Mouse (Mus musculus) common myeloid progenitor, adult 5-6 weeks (primary cell): Measurements from ENCODE around the gene Ccl6. TPM values are rescaled to one million over a fixed set of nuclear protein-coding genes. Genes with fewer than 3 reads are reported as not detected.
"Not testable (repeated sequence)": the region's sequence is repeated elsewhere in the genome, so short reads cannot be mapped to it uniquely, and the experiment has no call there.

Source experiments
- ATAC-seq: replicated peaks from 2 replicates; pipeline ENCODE4 v1.8.0; 2016; ENCODE audit warnings: low read depth, mild to moderate bottlenecking, moderate TSS enrichment, inconsistent platforms; ENCODE audit not compliant: poor library complexity, severe bottlenecking
- total RNA-seq: library from RNA; stranded (forward); fragments of 200-1000, 187-1606 nt; gene quantifications from 2 replicates; pipeline ENCODE4 v1.2.3, GENCODE M21; 2017

Gene Ccl6
- total RNA-seq, 1 experiment from 2014 or later: 1.8 TPM

DNA sequence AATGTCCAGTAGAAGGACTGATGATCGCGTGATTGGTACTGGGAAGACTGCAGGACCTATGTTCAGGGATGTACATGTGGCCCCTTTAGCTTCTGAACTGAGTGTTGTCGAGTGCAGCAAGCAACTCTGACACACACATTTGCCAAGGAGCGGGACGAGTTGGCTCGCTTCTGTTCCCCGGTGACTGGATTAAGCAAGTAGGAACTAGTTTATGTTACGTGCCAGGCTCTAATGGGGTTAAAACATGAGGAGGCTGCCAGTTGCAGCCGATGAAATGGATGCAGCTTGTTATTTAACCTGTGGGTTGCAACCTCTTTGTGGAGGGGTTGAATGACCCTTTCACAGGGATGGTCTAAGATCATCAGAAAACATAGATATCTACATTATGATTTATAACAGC, 24.8 kb downstream of the Ccl6 start:
- ATAC-seq: no peak

DNA sequence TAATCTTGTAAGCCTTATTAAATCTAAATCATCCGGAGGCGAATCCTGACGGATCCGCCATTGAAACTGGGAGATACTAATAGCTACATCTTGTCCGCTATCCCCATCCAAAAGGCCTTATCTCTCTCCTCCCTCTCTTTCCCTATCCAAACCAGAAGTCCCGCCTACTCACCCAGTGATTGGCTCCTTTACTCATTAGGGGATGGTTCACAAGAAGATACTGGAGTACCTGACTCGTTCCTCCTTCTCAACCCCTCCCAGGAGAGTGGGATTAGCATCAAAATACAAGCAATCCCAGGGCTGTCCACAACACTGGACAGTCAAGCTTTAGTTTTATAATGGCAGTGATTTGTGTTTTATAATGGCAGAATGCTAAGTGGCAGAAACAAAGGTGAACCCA, 25.6 kb downstream of the Ccl6 start:
- ATAC-seq: no peak

- ATAC-seq: no peak
Observed at GRCm38 (mm10) chr11:83566617-83567016, 26.3 kb downstream of the Ccl6 start.

DNA sequence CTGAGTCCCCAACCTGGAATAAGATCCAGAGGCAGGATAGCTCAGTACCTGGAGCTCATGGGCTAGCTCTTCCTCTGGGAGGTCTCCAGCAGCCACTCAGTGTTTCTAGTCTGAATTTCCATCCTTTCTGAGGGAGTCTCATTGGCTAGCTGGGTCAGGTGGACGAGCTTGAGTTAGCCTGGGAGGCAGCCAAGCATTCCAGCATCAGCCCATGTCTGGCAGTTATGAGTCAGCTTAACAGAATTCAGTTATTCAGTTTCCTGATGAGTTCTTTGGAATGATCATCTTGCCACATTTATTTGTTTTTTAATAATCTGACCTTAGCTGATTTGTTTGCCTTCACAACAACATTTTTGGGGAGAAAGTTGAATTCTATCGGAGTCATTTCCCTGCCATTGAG, 29.1 kb downstream of the Ccl6 start:
- no peak for ATAC-seq

DNA sequence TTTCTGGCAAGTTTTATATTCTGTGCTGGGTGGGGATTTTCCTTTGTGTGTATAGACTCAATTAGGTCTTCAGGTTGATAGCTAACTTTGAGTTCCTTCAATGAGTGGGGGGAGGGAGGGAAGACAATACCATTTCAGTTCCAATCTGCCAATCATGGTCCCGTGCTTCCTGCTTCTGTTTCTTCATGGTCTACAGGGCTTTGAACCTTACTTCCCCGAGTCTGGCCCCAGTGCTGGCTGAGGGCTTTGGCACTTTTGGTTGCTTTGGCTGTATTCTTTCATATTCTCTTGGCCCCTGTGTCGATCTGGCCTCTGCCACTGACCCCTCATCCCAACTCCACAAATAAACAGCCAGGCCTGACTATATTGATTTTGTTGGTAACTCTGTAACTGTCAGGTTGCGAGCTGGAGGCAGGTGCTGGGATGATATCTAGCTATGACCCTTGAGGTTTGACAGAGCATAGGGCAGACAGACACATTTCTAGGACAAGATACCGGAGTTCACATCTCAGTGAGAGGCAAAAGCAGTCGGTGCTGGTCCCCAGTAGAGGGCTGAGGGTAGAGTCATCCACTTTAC, 30.5 kb downstream of the Ccl6 start:
- ATAC-seq: no peak

DNA sequence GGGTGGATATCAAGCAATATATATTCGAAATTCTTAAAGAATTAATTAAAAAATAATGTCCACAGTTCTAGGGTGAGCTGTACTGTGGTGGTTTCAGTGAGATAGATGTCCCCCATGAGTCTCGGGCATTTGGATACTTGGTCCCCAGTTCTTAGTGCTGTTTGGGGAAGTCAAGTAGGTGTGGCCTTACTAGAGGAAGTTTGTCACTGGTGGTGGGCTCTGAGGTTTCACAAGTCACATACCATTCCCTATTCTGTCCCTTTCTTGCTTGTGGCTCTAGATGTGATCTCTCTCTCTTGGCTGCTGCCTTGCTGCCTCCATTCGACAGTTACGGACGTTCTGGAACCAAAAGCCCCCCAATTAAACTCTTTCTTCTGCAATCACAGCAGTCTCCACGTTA, 32.5 kb downstream of the Ccl6 start:
- peak; percentile 86 for ATAC-seq

GRCm38 (mm10) chr11:83557074-83557473, 35.8 kb downstream of the Ccl6 start:
- no peak for ATAC-seq

DNA sequence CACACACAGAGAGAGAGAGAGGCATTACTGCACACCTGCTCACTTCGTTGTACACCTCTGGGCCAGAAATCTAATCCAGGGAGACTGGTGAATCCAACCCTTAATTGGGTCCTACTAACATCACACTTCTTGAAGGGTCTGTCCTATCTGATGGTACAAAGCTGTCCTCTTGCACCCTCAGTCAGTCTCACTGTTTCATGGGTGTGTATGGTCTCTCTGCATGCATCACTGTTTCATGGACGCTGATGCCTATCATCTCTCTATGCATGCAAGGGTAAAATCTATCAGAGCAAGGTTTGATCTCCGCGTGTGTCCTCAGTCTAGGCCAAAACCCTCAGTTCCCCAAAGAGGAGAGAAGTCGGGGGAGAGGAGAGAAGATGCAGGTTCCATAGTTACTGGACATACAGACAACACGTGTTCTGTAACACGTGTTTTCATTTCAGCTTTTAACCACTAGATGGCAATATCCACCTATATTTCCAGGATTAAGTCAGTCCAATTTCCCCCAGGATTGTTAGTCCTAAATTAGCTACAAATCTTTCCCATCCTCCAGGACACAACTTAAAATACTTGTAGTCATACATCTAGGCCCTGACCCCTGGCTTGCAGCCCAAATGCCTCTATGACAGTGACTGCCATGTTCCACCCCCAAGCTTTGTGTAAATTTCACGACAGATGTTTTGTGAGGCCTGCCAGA, 36.7 kb downstream of the Ccl6 start:
- ATAC-seq: peak; percentile 73

DNA sequence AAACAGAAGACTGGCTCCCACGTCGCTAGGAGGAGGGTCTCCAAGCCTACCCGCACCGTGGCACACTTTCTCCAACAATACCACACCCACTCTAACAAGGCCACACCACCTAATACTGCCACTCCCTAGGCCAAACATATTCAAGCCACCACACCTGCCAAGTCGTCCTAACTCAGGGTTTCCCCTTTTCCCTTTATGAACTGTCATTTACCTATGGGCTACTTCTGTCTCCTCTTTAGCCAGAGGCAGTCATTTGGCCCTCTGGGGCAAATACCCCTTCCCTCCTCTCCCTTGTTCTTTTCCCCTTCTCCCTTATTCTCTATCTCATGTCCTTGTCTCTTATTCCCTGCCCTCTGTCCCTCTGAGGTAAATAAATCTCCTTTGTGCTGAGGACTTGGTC, 41.2 kb downstream of the Ccl6 start:
- ATAC-seq: no peak

- ATAC-seq: not testable (repeated sequence)
Observed at GRCm38 (mm10) chr11:83551037-83551436, 41.9 kb downstream of the Ccl6 start.

GRCm38 (mm10) chr11:83550186-83550632, 42.7 kb downstream of the Ccl6 start:
- peak; percentile 95 for ATAC-seq

GRCm38 (mm10) chr11:83544214-83544613, 48.7 kb downstream of the Ccl6 start:
- ATAC-seq: peak; percentile 86

DNA sequence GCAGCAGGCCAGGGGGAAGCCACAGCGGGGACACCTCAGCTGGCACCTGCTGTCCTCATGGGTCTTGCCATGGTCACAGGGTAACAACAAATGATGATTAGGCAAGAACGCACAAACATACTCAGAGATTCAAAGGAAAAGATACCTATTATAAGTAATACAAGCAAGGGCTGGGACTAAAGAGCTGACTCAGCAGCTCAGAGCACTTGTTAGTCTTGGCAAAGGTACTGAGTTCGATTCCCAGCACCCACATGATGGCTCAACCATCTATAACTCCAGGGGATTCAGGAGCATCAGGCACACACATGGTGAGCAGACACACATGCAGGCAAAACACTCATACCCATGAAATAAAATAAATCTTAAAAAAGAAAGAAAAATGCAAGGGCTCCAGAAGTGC, 51.5 kb downstream of the Ccl6 start:
- no peak for ATAC-seq

DNA sequence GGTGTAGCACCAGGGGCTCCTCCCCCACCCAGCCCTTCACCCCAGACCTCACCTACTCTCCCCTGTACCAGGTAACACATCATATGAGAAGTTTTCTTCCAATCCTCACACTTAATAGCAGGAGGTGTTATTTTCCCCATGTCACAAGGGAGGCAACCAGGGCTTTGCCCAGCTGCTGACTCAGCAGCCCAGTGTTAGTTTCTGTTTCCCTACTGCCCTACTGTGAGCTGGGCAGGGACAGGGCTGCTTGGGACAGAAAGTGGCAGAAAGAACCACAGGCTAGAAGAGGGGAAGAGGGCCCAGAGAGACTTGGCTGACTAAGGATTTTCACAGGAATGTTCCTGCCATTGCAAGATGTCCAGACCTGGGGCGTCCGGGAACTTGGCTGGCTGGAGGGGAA, 52.0 kb downstream of the Ccl6 start:
- no peak for ATAC-seq

GRCm38 (mm10) chr11:83538705-83539314, 54.1 kb downstream of the Ccl6 start:
- ATAC-seq: no peak

Other genes with a start within 250 kb of the Ccl6 start
- not detected in 2 replicates for gene Rasl10b, start 183.9 kb downstream of the Ccl6 start, total RNA-seq
- not detected in 2 replicates for gene Gas2l2, start 163.6 kb downstream of the Ccl6 start, total RNA-seq
- 4.6 and 9.0 TPM in 2 replicates for gene 1700020L24Rik, start 155.4 kb downstream of the Ccl6 start, total RNA-seq
- gene Mmp28, start 130.0 kb downstream of the Ccl6 start, total RNA-seq: 0.37 and 0.92 TPM in 2 replicates
- gene Taf15, start 120.0 kb downstream of the Ccl6 start, total RNA-seq: 41.6 and 73.3 TPM in 2 replicates
- not detected in 2 replicates for gene Heatr9, start 70.9 kb downstream of the Ccl6 start, total RNA-seq
- 2.1 and 6.3 TPM in 2 replicates for gene Ccl5, start 62.6 kb downstream of the Ccl6 start, total RNA-seq
- gene Ccl9, start 14.5 kb downstream of the Ccl6 start, total RNA-seq: 81.3 and 91.6 TPM in 2 replicates
- gene Rpl9-ps1, start 52.5 kb upstream of the Ccl6 start, total RNA-seq: 1.2 and 3.2 TPM in 2 replicates
- gene Ccl3, start 56.3 kb upstream of the Ccl6 start, total RNA-seq: 183 and 212 TPM in 2 replicates
- gene Ccl4, start 69.5 kb upstream of the Ccl6 start, total RNA-seq: 55.0 and 99.0 TPM in 2 replicates
- gene Wfdc17, start 110.9 kb upstream of the Ccl6 start, total RNA-seq: 12.7 and 16.2 TPM in 2 replicates
- not detected in 2 replicates for gene Wfdc18, start 115.9 kb upstream of the Ccl6 start, total RNA-seq
- gene Wfdc21, start 153.9 kb upstream of the Ccl6 start, total RNA-seq: 16.8 and 17.2 TPM in 2 replicates
- 14.4 and 18.1 TPM in 2 replicates for gene Heatr6, start 160.6 kb upstream of the Ccl6 start, total RNA-seq